Mouse (Mus musculus) adrenal gland, adult (tissue): ENCODE measurements around the gene Gprin2.
A peak's percentile ranks its signal among the peaks of the same experiment; 100 is the strongest.

Experiments
- DNase-seq, 2 experiments: peaks; one replicate each; pipeline ENCODE4 v3.0.0; 2022 to 2023; ENCODE audit warnings: low spot score in 1 of 2; ENCODE audit not compliant: inconsistent age in 2 of 2

Gene Gprin2

DNA sequence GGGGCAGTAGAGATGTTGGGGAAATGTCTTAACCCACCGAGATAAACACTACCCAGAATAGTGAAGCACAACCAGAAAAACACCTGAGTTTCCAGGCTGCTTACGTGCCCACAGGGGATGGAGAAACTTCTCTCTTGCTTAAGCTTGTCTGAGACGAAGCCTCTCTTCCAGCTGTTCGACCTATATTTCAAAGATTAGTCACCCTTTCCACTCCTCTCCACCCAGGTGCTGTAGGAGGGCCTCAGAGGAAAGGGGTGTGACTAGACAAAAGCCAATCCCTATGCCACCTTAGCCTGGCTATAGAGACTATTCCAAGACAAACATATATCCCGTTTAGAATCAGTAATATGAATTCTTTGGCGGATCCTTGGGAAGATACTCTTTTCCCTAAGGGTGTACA is 6.5 kb upstream of the Gprin2 start:
- no peak for DNase-seq

DNA sequence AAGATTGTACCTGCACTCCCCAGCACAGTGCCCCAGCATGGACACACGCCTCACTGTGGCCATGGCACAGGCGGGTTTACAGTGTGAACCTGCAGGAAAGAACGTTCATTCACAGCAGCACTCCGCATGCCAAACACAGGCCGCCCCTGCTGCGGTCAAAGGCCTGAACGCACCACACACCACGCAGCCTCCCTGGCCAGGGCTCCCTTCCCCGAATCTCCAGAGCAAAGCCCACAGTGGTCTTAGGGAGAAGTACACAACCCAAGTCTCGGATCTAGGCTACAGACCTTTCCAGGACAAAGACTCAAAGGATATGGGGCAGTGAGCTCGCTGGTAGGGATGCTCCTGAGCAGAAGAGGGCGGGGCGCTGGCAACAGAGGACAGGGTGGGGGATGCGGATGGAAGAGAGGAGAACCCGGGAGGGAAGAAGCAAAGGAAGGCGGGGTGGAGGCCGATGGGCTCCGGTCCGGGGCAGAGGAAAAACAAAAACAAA is 669 bp downstream of the Gprin2 start:
- DNase-seq = peak; percentile 48 to 72

DNA sequence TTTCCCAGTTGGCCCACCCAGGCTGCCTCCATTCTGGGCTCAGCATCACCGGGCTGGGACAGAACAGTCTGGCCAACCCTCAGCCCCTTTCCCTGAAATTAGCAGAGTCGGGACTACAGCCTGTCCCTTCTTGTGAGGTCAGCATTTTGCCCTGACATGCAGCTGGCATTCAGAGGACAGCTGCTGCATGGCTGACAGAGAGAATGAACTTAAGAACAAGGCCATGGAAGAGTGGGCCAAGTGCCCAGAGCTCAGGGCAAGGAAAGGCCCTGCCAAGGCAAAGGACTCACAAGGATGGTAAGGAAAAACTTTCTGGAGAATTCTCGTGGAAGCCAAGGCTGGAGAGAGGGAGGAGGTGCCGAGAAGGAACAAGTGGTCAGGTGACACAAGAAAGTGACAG is 4.7 kb downstream of the Gprin2 start:
- peak; percentile 73 to 88 for DNase-seq

DNA sequence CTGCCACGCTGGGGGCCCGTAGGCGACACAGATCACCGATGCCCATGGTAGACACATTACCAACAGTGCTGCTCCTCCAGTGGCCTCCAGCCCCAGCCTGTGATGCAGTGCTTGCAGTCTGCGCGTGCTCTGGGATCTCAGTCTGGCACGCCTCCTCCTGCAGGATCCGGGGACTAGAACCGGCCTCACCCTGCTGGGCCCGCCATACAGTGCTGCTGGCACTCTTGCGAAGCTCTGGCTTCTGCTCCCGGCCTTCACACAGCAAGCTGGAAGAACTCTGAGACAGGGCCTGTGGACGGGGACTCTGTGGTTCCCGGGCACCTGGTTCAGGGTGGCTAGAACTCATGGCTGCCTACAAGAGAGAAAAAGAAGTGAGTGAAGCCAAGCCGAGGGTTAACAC is 6.0 kb downstream of the Gprin2 start:
- no peak for DNase-seq

DNA sequence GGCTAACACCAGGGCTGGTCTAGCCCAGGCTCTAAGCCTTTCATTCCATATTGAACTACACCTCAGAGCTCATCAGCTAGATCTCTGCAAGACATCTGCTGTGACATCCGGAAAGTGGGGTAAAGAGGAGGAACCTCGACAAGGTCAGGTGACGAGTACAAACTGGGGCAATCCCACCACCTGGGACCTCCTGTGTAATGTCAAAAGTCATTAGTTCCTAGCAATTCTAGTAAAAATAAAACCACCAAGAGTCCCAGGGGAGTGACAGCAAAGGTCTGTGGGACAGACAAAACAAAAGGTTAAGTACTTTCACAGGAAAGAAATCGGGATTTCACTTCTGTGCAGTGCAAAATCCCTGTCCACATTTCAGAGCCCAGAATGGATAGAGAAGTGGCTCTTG is 7.6 kb downstream of the Gprin2 start:
- no peak for DNase-seq

DNA sequence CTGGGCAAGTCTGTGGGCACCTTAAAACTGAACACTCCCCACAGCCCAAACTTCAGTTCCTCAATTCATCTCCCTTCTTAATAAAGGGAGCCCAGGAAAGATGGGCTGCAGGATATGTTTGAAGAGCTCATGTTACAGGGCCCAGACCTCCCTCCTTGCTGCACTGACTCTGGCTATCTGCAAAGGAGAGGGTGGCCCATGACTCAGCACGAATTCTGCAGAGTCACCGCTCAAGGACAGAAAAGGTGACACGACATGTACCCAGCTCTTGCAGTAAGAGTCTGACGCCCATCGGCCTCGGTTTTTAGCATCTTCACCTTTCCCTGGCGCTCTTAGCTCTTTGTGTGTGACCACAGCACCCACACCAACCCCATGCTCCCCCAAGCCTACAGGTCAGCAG is 11.1 kb downstream of the Gprin2 start:
- DNase-seq = peak; percentile 85 to 89

DNA sequence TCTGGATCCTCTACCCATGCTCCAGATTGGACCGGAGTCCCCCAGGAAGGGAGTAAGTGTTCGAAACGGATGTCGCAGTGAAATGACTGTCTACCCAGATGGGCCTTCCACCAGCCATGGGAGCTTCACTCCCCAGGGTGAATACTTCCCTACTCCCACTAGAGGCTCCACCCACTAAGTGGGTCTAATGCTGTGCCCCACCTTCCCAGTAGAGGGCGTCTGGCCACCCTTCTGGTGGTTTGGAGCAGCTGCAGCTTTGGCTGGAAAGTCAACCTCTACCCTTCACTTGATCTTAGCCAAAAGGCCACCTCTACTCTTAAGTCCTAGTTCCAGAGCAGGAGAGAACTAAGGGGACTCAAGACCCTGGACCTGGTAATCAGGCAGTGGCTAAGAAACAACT is 12.8 kb downstream of the Gprin2 start:
- peak; percentile 81 to 94 for DNase-seq

DNA sequence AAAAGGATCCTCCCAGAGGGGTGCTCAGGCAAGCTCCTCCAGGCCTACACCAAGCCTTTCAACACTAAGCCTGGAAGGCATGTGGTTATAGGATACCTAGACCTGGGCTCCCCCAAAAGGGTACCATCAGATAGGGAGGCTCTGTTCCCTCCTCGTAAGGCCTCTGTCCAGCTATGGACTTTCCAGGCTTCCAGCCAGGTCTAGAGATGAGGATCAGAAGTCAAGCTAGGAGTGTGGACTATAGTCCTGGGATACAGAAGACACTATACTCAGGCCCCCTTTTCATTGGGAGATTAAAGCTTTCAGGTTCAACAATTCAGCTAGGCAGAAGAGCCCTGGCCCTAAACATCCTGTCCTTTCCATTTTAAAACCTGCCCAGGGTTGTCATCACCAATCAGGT is 18.4 kb downstream of the Gprin2 start:
- DNase-seq = no peak

DNA sequence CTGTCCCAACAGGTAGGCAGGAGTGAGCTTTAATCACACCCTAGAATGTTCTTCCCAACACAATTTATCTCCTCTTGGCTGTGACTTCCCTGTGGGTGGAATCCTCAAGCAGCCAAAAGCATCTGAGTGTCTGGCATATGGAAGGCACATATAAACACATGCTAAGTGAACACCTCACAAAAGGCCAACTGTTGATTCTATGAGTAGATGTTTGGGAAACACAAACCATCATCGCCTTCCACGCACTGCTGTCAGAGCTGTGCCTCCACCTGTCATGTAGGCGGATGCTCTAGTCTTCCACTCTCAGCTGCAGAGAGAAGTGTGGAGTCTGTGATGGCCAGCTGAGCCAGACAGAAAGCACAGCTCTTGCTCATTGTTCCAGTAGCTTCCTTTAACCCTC is 22.1 kb downstream of the Gprin2 start:
- no peak for DNase-seq

DNA sequence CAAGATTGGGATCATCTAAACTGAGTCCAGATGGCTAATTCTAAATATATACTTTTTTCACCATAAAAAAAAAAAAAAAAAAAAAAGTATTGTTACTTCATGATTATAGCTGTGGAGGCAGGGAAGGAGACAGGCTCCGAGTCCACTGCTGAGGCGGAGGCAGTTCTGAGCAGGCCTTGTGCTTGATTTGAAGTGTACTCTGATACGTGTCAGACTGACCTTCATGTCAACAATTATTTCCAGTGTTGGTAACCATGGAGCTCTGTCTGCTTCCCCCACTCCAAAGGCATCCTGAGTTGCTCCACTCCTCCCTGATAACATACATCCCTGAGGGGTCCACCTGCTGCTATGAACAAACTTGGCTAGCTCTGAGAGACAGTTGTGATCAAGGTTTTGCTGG is 30.3 kb downstream of the Gprin2 start:
- DNase-seq = no peak

DNA sequence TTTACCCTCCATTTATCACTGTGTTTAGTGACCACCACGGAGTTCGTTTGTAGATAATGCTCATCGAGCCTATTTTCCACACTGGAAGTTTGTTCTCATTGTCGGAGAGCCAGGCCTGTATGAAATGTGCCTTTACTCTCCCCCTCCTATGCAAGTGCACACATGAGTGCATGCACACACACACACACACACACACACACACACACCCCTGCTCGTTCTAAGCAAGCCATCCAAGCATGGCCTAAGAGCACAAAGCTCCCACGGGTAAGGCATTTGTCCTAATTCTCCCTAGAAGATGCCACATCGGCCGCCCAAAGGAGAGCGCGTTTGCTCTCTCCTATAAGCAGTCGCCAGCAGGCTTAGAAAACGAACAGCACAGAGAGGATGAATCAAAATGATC is 45.7 kb downstream of the Gprin2 start:
- DNase-seq = no peak

DNA sequence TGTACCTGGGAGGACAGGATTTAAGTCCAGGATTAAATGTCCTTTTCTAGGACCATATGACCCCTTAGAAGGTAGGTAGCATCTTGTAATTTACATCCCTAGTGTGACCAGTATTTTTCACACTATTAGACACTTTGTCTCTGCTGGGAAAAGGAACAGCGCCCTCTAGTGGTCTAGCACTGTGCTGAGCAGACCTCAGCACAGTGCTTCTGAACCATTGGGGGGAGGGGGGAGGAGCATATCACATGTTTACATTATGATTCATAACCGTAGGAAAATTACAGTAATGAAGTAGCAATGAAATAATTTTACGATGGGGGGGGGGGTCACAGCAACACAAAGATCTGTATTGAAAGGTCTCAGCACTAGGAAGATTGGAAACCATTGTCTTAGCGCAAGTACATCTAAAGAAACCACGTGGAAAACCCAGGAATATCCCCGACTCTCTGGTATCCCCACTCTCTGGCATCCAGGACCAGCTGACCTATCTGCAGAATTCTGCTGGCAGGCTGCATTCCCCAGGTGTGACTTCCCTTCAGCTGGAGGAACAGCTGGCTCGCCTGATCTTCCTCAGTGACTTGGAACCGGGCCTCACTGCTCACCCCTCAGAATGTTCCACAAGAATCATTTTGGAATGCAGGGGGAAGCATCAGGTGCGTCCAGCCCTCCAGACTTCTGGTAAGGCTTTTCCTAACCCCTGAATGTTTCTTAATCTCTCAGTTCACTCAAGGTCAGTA is 46.7 kb downstream of the Gprin2 start:
- peak; percentile 46 to 75 for DNase-seq

DNA sequence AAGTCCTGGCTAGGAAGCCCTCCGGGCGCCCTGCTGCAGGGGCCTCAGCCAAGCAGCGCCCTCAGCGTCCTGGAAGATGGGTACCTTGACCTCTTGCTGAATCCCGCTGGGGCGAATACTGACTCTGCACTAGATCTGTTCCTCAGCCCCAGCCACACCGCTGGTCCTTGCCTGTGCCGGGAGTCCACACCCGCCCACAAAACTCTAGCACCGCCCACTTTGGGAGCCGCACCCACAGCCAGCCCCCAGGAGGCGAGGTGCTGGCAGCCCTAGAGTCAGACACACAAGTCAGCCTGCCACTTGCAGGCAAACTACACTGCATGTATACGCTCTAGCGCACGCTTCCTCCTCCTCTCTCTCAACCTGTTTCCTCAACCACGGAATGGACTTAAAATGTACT is 49.1 kb downstream of the Gprin2 start, which contains the start of gene Npy4r:
Gene Npy4r, minus strand, starts transcription at position 148 of the 400 bp plus-strand sequence.
- peak; percentile 71 to 82 for DNase-seq

DNA sequence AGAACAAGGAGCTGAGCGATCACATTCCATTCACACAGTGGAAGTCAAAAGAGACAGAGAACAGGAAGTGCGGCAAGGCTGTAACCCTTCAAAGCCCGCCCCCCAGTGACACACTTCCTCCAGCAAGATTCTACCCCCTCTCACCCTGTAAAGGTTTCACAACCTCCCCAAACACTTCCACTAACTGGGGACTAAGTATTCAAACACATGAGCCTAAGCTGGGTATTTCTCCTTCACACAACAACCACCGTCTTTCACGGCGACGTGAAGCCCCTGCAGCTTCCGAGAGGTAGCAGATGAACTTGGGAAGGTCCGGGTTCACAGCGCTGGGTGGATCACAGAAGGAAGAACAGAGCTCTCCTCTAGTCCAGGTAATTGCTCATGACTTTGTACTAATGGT is 58.5 kb downstream of the Gprin2 start:
- no peak for DNase-seq

DNA sequence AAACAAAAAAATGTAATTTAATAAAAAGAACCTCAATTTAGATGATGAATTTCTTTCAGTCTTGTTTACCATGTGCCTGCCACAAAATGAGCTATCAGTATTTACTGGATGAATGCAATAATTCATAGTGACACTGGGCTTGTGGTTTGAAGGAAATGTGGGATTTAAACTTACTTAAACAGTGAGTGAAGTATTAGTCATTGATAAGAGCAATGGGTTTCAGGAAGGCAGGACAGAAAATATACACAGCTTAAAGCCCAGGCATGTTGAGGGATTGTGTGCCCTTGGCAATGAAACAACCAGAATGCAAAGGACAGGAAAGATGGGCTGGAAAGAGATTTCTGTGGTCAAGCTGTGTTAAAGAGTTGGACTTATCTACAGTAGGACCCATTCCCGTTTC is 59.1 kb downstream of the Gprin2 start:
- no peak for DNase-seq

DNA sequence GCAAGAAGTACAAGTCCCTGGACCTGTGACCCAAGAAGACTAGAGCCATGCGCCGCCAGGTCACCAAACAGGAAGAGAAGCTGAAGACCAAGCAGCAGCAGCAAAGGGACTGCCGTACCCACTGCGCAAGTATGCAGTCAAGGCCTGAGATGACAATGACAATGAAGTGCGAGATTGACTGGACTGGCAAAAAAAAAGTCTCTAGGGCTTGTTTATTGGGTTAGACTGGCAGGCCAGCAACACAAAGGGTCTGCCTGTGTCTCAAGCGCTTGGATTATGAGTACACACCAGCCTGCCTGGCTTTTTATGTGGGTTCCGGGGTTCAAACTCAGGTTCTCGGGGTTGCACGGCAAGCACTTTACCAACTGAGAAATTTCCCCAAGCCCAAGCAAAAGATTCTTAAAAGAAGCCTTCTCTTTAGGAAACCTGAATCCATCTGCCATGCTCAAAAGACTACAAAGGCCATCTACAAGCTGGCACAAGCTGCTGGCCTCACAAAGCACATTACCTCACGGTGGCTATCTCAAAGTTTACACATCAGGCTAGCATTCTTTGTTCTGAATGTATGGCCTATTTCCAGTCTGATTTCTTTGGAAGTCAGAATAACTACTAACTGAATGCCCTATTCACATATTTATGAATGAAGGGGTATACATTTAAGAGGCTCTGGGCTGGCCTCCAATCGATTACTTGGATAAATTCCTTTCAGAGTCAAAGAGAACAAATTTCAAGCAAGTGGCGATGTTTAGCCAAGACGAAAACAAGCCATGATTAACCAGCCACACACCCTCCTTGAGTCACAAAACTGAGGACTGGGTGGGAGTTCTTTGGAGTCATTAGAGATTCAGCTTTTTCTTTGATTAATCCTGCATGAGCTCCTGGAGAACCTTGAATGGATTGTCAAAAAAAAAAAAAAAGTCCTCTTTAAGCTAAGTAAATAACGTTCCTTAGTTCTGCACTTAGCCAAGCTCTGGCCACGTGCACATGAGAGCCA is 61.5 kb downstream of the Gprin2 start:
- DNase-seq = no peak
